Mouse (Mus musculus) testis, postnatal 14 days (tissue): ENCODE measurements around the gene Gpd1l.
"Not testable (repeated sequence)": the region's sequence is repeated elsewhere in the genome, so short reads cannot be mapped to it uniquely, and the experiment has no call there.

Source experiments
- DNase-seq: peaks from one replicate; pipeline ENCODE4 v3.0.0; 2021; ENCODE audit warnings: low spot score

Gpd1l gene

GRCm38 (mm10) chr9:114933723-114934171 is at the start of gene Gpd1l:
TSS of gene Gpd1l (minus strand) at chr9:114933987.
- peak; percentile 91 for DNase-seq

GRCm38 (mm10) chr9:114982689-114983360 is 49.0 kb upstream of the Gpd1l start, which contains the start of gene Rps27rt:
TSS of gene Rps27rt (minus strand) at chr9:114982739.
- no peak for DNase-seq

- DNase-seq = no peak
Observed at GRCm38 (mm10) chr9:114979969-114980368, 46.2 kb upstream of the Gpd1l start.

DNA sequence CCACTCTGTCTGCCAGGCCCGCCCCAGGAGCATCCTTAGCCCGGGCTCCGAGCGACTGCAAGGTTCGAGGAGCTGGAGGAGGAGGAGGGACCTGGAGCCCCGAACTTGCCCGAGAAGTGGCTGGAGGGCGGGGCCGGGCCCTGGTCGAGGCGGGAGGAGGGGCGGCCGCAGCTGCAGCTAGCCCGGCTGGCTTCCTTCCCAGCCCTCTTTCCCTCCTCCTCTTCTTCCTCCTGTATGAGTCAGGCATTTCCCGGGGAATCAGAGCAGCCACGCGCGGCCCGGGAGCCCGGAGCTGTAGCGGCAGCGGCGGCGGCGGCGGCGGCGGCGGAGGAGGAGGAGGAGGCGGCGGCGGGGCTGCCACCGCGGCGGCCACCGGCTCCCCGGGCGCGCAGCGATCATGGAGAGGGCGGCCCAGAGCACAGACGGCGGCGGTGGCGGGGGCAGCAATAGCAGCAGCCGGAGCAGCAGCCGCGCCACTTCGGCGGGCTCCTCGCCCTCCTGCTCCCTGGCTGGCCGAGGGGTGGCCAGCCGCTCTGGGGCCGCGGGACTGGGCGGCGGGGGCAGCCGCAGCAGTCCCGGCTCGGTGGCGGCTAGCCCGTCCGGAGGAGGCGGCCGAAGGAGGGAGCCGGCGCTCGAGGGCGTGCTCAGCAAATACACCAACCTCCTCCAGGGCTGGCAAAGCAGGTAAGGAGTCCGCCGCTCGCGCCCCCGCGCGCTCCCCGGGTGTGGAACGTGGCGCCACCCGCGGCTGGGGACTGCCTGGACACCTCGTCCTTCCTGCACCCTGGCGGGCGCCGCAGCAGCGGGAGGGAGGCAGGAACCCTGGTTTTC is 44.7 kb upstream of the Gpd1l start, which contains the start of gene Osbpl10:
Gene Osbpl10 (plus strand): TSS at position 289 of the 831 bp plus-strand sequence.
- DNase-seq = peak; percentile 66

- DNase-seq = peak; percentile 24
Observed at GRCm38 (mm10) chr9:114977461-114978280, 43.9 kb upstream of the Gpd1l start.

- DNase-seq = not testable (repeated sequence)
Observed at GRCm38 (mm10) chr9:114966286-114966685, 32.5 kb upstream of the Gpd1l start.

GRCm38 (mm10) chr9:114964093-114964492 is 30.3 kb upstream of the Gpd1l start:
- DNase-seq = peak; percentile 71

- no peak for DNase-seq
Observed at GRCm38 (mm10) chr9:114960844-114961243, 27.1 kb upstream of the Gpd1l start.

DNA sequence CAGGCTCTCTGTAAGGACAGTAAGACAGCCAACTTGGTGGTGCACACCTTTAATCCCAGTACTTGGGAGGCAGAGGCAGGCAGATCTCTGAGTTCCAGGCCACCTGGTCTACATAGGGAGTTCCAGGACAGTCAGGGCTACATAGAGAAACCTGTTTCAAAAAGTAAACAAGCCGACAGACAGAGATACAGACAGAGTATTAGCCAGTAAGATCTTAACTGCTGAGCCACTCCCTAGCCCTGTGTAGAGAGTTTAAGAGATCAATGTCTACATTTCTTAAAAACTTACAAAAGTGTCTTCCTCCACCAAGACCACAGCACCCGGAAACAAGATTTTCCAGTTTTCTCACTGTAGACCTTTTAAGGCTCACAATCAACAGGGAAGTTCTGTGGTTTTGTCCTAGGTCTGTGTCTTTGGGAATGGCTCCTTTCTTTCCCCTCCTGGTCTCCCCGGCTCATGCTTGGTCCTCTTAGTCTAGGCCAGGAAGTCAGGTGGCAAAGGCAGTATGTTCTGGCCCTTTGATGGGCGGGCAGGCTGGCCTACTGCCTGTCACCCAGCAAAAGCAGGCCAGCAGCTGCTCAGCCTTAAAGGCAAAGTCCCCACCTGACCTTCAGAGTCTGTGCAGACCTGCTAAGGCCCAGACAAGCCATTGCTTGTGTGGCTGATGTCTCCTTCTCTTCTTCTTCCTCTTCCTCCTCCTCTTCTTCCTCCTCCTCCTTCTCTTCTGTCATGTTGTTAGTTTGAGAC is 26.4 kb upstream of the Gpd1l start:
- no peak for DNase-seq

- DNase-seq = no peak
Observed at GRCm38 (mm10) chr9:114956945-114957344, 23.2 kb upstream of the Gpd1l start.

GRCm38 (mm10) chr9:114955340-114955739 is 21.6 kb upstream of the Gpd1l start:
- DNase-seq = no peak

DNA sequence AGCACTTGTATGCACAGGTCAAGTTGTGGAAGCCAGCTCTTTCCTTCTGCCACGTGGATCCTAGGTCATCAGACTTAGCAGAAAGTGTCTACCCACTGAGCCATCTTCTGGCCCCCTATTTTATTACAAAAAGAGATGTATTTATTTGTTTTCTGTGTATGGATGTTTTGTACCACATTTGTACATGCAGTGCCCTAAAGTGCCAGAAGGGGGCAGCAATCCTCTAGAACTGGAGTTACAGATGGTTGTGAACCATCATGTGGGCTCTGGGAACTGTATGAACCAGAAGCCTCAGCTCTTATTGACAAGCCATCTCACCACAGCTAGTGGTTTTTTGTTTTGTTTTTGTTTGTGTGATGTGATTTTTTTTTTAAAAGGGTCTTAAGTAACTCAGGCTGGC is 19.1 kb upstream of the Gpd1l start:
- DNase-seq = no peak

- DNase-seq = no peak
Observed at GRCm38 (mm10) chr9:114948395-114948794, 14.6 kb upstream of the Gpd1l start.

DNA sequence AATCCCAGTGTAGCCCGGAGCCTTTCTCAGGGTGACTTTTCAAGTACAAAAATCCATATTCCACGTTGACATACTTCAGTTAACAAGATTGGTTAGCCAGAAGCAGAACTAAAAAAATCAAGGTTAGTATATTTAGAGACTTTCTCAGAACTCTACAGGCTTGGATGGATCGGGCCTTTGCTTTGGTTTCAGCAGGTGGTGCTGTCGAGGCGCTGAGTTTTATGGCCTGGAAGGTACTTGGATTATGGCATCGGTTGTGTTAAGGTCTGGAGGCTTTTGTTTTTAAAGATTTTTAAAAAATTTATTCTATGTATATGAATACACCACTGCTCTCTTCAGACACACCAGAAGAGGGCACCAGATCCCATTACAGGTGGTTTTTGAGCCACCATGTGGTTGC is 11.8 kb upstream of the Gpd1l start:
- DNase-seq = no peak

DNA sequence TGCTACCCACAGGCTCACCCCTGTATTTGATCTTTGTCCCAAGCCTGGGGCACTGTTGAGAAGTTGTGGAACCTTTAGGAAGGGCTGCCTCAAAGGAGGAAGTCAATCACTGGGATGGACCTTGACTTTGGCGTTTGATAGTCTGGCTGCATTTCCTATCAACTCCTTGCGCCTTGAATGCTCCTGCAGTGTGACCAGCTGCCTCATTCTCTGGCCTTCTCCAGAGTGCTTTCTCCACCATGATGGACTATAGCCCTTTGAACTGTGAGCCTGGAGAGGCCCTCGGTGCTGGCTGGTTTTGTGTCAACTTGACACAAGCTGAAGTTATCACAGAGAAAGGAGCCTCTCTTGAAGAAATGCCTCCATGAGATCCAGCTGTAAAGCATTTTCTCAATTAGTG is 10.9 kb upstream of the Gpd1l start:
- DNase-seq = no peak

- DNase-seq = no peak
Observed at GRCm38 (mm10) chr9:114936687-114937086, 2.9 kb upstream of the Gpd1l start.

- DNase-seq = no peak
Observed at GRCm38 (mm10) chr9:114935321-114935720, 1.5 kb upstream of the Gpd1l start.

DNA sequence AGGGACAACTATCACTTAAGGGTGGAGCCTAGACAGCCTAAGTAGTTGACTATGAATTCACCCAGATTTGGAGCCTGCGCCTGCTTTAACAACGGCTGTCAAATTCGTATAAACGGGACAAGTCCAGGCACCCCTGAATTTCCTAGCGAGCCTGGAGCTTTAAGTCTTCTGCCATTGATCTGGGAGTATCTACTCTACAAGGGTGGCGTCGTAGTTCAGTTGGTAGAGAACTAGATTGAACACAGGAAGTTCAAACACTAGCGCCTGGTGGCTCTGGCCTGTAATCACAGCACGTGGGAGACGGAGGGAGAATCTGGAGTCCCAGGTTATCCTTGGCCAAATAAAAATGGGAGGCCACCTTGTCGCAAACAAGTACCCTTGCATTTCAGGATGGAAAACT is 444 bp upstream of the Gpd1l start:
- no peak for DNase-seq

DNA sequence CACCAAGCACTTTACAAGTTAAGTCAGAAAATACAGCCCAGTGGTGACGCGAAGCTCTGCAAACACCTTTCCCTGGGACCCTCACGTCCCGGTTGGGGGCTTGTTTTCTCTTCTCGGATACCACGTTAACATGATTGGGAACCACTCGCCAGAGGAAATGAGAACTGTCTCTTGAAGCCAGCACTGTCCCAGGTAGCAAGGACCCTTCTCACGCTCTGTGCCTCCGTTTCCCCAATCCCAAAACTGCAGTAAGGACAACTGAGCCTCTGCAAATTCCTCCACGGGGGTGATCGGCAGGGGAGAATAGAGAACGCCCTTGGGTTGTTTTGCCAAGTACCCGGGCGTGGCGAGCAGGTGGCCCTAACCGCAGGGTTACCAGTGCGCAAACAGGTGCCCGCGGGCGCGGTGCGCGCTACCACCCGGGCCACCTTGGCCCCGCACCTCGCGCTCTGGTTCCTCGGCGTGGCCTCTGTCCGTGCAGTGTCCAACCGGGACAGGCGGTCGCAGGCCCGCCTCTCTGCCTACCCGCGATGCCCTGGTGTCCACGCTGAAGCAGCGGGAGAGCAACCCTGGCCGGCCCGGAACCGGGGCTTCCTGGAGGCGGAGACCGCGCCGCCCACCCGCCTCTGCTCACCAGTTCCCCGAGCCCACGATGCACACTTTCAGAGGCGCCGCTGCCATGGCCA is 607 bp downstream of the Gpd1l start:
- DNase-seq = no peak

DNA sequence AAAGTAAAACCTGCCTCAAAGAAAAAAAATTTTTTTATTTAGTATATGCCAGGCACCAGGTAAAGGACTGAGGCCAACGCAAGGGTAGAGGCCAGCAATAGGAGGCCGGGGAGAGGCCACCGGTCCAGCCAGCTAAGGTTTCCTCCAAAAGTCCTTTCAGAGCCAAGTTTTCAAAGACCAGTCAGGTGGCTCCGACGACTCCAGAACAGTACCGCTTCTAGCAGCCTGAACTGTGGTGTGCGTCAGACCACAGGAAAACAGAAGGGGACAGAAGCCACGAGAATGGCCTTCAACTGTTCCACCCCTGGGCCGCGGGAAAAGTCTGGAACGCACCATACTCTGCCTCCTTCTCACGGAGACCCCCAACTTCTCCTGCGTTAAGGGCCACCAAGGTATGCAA is 1.2 kb downstream of the Gpd1l start:
- DNase-seq = no peak
